Mouse (Mus musculus) hindbrain, embryonic 16.5 days (tissue): ENCODE measurements around the gene Tex50. TPM values are rescaled to one million over a fixed set of nuclear protein-coding genes. Genes with fewer than 3 reads are reported as not detected.
"Not testable (repeated sequence)": the region's sequence is repeated elsewhere in the genome, so short reads cannot be mapped to it uniquely, and the experiment has no call there.

Experiments
- ATAC-seq: fragments of 200-750 bp; cut with Nextera tagmentation; 2 replicates; pipeline ENCODE4 v1.8.0; 2017; ENCODE audit warnings: moderate TSS enrichment, moderate library complexity
- H3K27ac ChIP-seq: fragments of 300-500 bp; sonication (generic); 2 replicates; pipeline ENCODE4 v1.5.1; 2014; ENCODE audit warnings: low read depth, mild to moderate bottlenecking, control low read depth, low read length, moderate library complexity
- H3K27me3 ChIP-seq: fragments of 300-500 bp; sonication (generic); replicated peaks from 2 replicates; pipeline ENCODE4 v1.6.1; 2014; ENCODE audit warnings: low read length; ENCODE audit not compliant: control insufficient read depth, insufficient read depth
- H3K36me3 ChIP-seq: fragments of 300-500 bp; sonication (generic); 2 replicates; pipeline ENCODE4 v1.6.1; 2014; ENCODE audit warnings: mild to moderate bottlenecking, low read length, moderate library complexity, mixed read lengths; ENCODE audit not compliant: control insufficient read depth, insufficient read depth
- H3K4me1 ChIP-seq: fragments of 300-500 bp; sonication (generic); 2 replicates; pipeline ENCODE4 v1.6.1; 2014; ENCODE audit warnings: low read depth, low read length; ENCODE audit not compliant: control insufficient read depth, insufficient read depth
- H3K4me2 ChIP-seq: fragments of 300-500 bp; sonication (generic); 2 replicates; pipeline ENCODE4 v1.6.1; 2014; ENCODE audit warnings: mild to moderate bottlenecking, low read length, control low read depth, moderate library complexity
- H3K4me3 ChIP-seq: fragments of 300-500 bp; sonication (generic); 2 replicates; pipeline ENCODE4 v1.5.1; 2014; ENCODE audit warnings: mild to moderate bottlenecking, low read length, control low read depth, moderate library complexity
- H3K9ac ChIP-seq: fragments of 300-500 bp; sonication (generic); 2 replicates; pipeline ENCODE4 v1.6.1; 2014; ENCODE audit warnings: low read depth, mild to moderate bottlenecking, control low read depth, low read length, moderate library complexity
- H3K9me3 ChIP-seq: fragments of 300-500 bp; sonication (generic); 2 replicates; pipeline ENCODE4 v1.6.1; 2014; ENCODE audit warnings: mild to moderate bottlenecking, low read length, moderate library complexity; ENCODE audit not compliant: control insufficient read depth
- WGBS: fragments of 180-500 bp; shearing (Covaris S2); extraction: QIAGEN DNeasy Blood & Tissue Kit; methylation state at CpG from one replicate; pipeline ENCODE4 v1.1.7; 2014; 5-methylcytosine and 5-hydroxymethylcytosine counted together
- polyA plus RNA-seq: library from polyadenylated mRNA; unstranded; fragments of >200 nt; fragmentation: Nextera tagmentation; extraction: Ambion mirVana; gene quantifications from 2 replicates; pipeline ENCODE4 v1.2.1, GENCODE M21; 2015

Tex50 gene
- 0.87 and 1.1 TPM in 2 replicates for polyA plus RNA-seq

DNA sequence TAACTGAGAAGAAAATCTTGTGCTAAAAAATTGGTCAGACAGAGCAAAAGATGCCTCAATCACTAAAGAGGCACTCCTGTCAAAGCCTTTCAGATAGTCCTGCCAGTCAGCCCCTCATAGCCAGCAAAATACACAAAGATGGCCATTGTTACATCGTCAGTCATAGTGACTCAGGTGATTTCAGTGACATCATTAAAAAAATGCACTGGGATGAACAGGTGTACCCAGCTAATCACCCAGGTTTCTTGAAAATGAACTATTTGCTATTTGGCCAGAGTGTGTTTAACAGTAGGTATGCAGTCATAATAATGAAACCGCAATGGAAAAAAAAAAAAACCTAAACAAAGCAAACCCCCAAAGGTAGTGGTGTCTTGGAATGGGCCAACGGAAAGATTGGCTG lies at the start of gene Tex50:
Gene Tex50 (minus strand): TSS at position 101 of the 400 bp plus-strand sequence.
- Histone ChIP-seq H3K9ac (no peak within 1 kb of the TSS), H3K4me3 (no peak within 1 kb of the TSS), H3K4me2 (no peak within 1 kb of the TSS), H3K9me3 (no peaks in the 10 kb centered on the region), H3K36me3 (peaks cover 5% of the 10 kb centered on the region; the same call in 1 of the 2 replicates), H3K27me3 (no peaks in the 10 kb centered on the region), H3K4me1 (no peaks in the 10 kb centered on the region), H3K27ac (no peak within 1 kb of the TSS)
- WGBS = 85% methylated on average over 3 of the region's 3 CpGs
- ATAC-seq = no peak

- 84% methylated on average over 5 of the region's 5 CpGs for WGBS
- Histone ChIP-seq H3K36me3 (no peaks in the 10 kb centered on the region), H3K9ac (no peak overlapping the region), H3K4me3 (no peak overlapping the region), H3K4me2 (no peak overlapping the region), H3K9me3 (no peaks in the 10 kb centered on the region), H3K27me3 (no peaks in the 10 kb centered on the region), H3K4me1 (peaks cover 4% of the 10 kb centered on the region; the same call in 1 of the 2 replicates), H3K27ac (no peak overlapping the region)
- ATAC-seq = no peak
Measured at GRCm38 (mm10) chr1:161199856-161200255, 40.7 kb upstream of the Tex50 start.

GRCm38 (mm10) chr1:161196364-161196763 lies 37.2 kb upstream of the Tex50 start:
- 41% methylated on average over 11 of the region's 11 CpGs for WGBS
- Histone ChIP-seq H3K9ac (peak overlapping the region; percentile 35), H3K4me3 (peak overlapping the region; percentile 41), H3K27ac (peak overlapping the region; percentile 52), H3K4me2 (peak overlapping the region; percentile 77)
- H3K36me3 ChIP-seq, H3K4me1 ChIP-seq, H3K9me3 ChIP-seq, ATAC-seq, H3K27me3 ChIP-seq: not testable (repeated sequence)

DNA sequence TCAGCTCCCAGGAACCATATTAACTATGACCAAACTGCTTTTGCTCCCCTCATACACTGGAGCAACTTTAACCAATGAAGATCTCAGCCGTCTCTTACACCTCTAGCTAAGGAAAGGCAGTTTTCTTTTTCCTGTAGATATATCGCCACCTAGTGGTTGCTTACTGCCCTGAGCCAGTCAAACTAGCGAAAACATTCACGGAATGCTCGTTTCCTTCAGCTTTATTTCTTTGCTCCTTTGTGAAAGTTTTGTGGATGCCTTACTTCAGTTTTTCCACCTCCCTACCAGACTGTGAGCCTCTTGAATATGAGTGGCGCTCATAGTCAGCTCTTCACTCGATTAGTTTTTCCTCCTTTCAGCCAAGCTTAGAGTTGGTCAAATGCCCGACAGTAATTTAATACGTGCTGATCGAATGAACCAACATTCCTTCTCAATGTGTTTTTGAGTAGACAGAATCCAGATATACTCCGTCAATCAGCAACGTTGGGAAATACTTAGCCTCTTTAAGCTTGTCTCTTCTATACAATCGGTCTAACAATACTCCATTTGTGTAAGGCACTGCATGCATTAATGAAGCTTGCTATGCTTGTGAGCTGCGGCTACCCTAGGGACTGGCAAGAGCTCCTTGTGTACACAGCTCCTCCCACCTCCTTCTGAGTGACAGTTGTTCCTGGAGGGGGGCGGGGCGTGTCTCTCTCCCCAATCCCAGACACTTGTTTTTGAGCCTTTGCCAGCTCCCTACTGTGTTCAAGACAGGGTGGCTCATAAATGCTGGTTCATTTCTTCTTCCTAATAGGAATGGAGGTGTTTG lies 36.6 kb upstream of the Tex50 start:
- WGBS = under 1% methylated on average over 16 of the region's 16 CpGs
- Histone ChIP-seq H3K36me3 (no peaks in the 10 kb centered on the region), H3K27me3 (no peaks in the 10 kb centered on the region), H3K4me3 (peak overlapping the region; percentile 41), H3K4me1 (peaks cover 4% of the 10 kb centered on the region; the same call in 1 of the 2 replicates), H3K4me2 (peak overlapping the region; percentile 77), H3K9me3 (no peaks in the 10 kb centered on the region), H3K9ac (peak overlapping the region; percentile 35), H3K27ac (peak overlapping the region; percentile 52)
- peak; percentile 96 for ATAC-seq

- Histone ChIP-seq H3K9ac (no peak overlapping the region), H3K27ac (no peak overlapping the region), H3K36me3 (no peaks in the 10 kb centered on the region), H3K4me1 (no peaks in the 10 kb centered on the region), H3K4me3 (no peak overlapping the region), H3K4me2 (no peak overlapping the region), H3K9me3 (0 out of 2 replicates have a peak, but pooled peaks cover 2% of the 10 kb centered on the region), H3K27me3 (no peaks in the 10 kb centered on the region)
- no peak for ATAC-seq
- 80% methylated on average over 9 of the region's 9 CpGs for WGBS
Measured at GRCm38 (mm10) chr1:161190253-161190910, 31.3 kb upstream of the Tex50 start.

DNA sequence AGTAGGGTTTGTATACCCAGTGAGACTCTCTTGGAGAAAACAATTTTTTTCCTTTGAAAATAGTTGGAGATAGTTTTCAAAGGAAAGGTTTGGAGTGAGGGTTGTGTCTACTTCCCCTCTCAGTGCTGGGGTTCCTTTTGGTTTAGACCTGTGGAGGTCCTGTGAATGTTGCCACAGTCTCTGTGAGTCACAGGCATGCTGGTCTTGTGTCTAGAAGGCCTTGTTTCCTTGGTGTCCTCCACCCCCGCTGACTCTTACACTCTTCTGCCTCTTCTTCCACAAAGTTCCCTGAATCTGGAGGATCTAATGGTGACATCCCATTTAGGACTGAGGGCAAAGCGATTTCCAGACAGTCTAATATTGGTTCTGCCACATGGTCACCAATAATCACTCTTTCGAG lies 26.3 kb upstream of the Tex50 start:
- 86% methylated on average over 3 of the region's 3 CpGs for WGBS
- Histone ChIP-seq H3K4me3 (no peak overlapping the region), H3K36me3 (no peaks in the 10 kb centered on the region), H3K4me1 (no peaks in the 10 kb centered on the region), H3K9ac (no peak overlapping the region), H3K9me3 (0 out of 2 replicates have a peak, but pooled peaks cover 2% of the 10 kb centered on the region), H3K27me3 (no peaks in the 10 kb centered on the region), H3K27ac (no peak overlapping the region), H3K4me2 (no peak overlapping the region)
- no peak for ATAC-seq

DNA sequence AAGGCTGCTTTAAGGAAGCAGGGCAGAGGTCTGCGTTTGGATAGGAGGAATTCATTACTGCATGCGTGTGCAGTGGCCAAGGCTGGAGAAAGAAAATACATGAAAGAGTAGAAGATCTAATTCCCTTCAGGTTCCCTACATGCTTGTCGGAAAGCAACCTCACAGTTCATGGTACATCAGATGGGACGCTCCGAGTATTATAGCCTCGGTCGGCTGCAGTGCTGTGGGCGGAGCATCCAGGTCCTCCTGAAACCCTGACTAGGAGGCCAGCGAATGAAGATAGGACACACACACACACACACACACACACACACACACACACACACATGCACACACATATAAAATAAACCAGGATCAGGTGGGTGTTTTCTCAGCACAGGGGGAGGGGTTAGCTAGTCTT lies 24.6 kb upstream of the Tex50 start:
- Histone ChIP-seq H3K36me3 (no peaks in the 10 kb centered on the region), H3K4me2 (no peak overlapping the region), H3K4me3 (no peak overlapping the region), H3K4me1 (no peaks in the 10 kb centered on the region), H3K9ac (no peak overlapping the region), H3K9me3 (no peaks in the 10 kb centered on the region), H3K27me3 (no peaks in the 10 kb centered on the region), H3K27ac (no peak overlapping the region)
- 77% methylated on average over 9 of the region's 9 CpGs for WGBS
- no peak for ATAC-seq

DNA sequence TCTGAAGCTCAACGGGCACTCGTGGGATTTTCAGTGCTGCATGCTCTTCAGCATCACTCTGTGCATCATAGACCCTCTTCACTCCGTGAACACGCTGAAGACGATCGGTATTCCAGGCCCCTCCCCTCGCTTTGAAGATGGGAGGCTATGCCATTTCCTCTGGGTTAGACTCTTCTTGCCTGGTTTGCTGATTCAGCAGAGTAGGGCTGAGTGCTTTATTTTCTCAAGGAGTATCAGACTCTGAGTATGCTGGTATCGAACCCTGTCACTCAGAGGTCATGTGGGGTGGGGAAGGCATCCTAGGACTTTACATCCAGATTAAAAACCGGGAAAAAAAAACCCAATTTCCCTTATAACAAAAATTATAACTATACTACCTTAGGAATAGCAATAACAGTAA lies 23.3 kb upstream of the Tex50 start:
- Histone ChIP-seq H3K9me3 (no peaks in the 10 kb centered on the region), H3K27me3 (no peaks in the 10 kb centered on the region), H3K4me1 (no peaks in the 10 kb centered on the region), H3K36me3 (no peaks in the 10 kb centered on the region), H3K27ac (no peak overlapping the region), H3K9ac (no peak overlapping the region), H3K4me3 (no peak overlapping the region), H3K4me2 (no peak overlapping the region)
- WGBS = 87% methylated on average over 9 of the region's 9 CpGs
- no peak for ATAC-seq

DNA sequence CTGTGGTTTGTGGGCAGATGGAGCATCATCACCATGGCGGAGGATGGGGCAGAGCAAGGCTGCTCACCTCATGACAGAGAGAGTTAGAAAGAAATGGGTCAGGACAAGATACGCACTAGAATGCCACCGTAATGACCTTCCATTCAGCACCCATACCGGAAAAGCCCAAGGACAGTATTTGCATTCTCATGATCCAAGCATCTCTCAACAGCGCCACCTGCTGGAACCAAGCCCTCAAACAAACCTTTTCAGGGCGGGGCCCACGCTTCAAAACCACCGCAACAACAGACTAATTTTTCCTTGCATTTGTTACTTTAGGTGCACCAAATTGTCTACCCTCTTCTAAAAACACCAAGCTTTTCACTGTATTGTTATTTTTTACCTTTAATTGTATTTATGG lies 21.6 kb upstream of the Tex50 start:
- H3K4me1 ChIP-seq = no peaks in the 10 kb centered on the region
- H3K9ac ChIP-seq = no peak overlapping the region
- H3K4me2 ChIP-seq = no peak overlapping the region
- no peaks in the 10 kb centered on the region for H3K9me3 ChIP-seq
- ATAC-seq = no peak
- H3K27me3 ChIP-seq = no peaks in the 10 kb centered on the region
- no peaks in the 10 kb centered on the region for H3K36me3 ChIP-seq
- 54% methylated on average over 8 of the region's 8 CpGs for WGBS
- no peak overlapping the region for H3K4me3 ChIP-seq
- no peak overlapping the region for H3K27ac ChIP-seq
